12 mouse cellular contexts compared by ENCODE assay signal in genomic region chr1:84002630-84003029, GRCm38 (mm10).
"Had no signal": no experiment of that assay in that cellular context is flagged by ENCODE, and none has a peak within 500 bp of the region (broad histone marks: within the 10 kb centered on the region; RNA-seq: fewer than 3 reads in every experiment).

No protein-coding gene starts in this region.

- H3K27ac ChIP-seq: kidney, embryonic 15.5 days; left cerebral cortex, adult 2 months; liver, embryonic 12.5 days; liver, embryonic 15.5 days; macrophage; midbrain, embryonic 13.5 days had no signal

- DNase-seq: kidney, postnatal 10 days; kidney, postnatal 36 days; layer of hippocampus, postnatal 36 days; lung, adult 18-20 months; thymus, adult 18-20 months; thymus, postnatal 36 days had no signal

- H3K9ac ChIP-seq: kidney, embryonic 15.5 days; liver, embryonic 12.5 days; liver, embryonic 15.5 days; midbrain, embryonic 13.5 days had no signal

- H3K4me1 ChIP-seq: kidney, embryonic 15.5 days; liver, embryonic 12.5 days; liver, embryonic 15.5 days; midbrain, embryonic 13.5 days had no signal

- H3K9me3 ChIP-seq: kidney, embryonic 15.5 days; liver, embryonic 12.5 days; liver, embryonic 15.5 days; midbrain, embryonic 13.5 days had no signal

- H3K4me2 ChIP-seq: kidney, embryonic 15.5 days; liver, embryonic 12.5 days; liver, embryonic 15.5 days; midbrain, embryonic 13.5 days had no signal

- H3K27me3 ChIP-seq: kidney, embryonic 15.5 days; liver, embryonic 12.5 days; liver, embryonic 15.5 days; midbrain, embryonic 13.5 days had no signal

- H3K36me3 ChIP-seq: kidney, embryonic 15.5 days; liver, embryonic 12.5 days; liver, embryonic 15.5 days; midbrain, embryonic 13.5 days had no signal

- ATAC-seq: liver, embryonic 12.5 days; midbrain, embryonic 13.5 days had no signal

- H3K4me3 ChIP-seq: kidney, embryonic 15.5 days; left cerebral cortex, adult 2 months; liver, embryonic 12.5 days; liver, embryonic 15.5 days; midbrain, embryonic 13.5 days had no signal
